ENCODE assay signal across 8 mouse cellular contexts in the genomic region with DNA sequence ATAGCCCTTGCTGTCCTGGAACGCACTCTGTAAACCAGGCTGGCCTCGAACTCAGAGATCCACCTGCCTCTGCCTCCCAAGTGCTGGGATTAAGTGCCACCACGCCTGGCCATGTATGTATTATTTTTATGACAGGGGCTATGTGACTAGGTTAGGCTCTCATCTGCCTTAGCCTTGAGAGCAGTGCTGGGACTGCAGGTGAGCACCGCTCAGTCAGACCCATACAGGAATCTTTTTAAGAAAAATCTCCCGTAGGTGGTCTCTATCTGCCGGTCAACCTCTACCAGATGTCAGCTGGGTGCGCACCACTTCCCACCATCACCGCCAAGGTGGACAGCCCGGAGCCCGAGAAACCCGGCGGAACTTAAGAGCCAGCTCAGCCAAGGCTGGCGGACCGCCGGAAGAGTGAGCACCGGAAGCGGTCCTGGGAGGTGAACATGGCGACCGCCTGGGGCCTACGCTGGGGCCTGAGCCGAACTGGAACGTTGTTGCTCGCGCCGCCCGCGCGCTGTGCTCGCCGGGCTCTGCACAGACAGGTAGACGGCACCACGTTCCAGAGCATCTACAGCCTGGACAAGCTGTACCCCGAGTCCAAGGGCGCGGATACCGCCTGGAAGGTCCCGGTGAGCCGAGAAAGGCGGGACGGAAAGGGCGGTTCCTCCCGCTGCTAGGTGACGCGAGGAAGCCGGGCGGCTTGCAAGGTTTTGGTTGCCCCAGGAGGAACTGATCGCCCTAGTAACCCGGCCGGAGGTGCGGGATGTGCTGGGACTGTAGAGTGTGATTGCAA. TPM values are rescaled to one million over a fixed set of nuclear protein-coding genes. Genes with fewer than 3 reads are reported as not detected.
DNase-seq lines count a peak whose midpoint lies in the region; ATAC-seq and TF ChIP-seq lines count a peak whose summit lies in the region.

A gene (plus strand): TSS at position 415 of the 787 bp plus-strand sequence.

- peak; percentile 95 for ATAC-seq in kidney, embryonic 15.5 days (replicated peaks; ENCODE audit: low FRiP score)

- H3K9ac ChIP-seq in kidney, embryonic 15.5 days, result peak within 1 kb of the TSS; percentile 82

- peak within 1 kb of the TSS; percentile 70 for H3K4me3 ChIP-seq in embryonic fibroblast, embryonic 13.5 days (ENCODE audit: insufficient read depth, low read length)
- peak within 1 kb of the TSS; percentile 79 for H3K4me3 ChIP-seq in heart, embryonic 10.5 days
- H3K4me3 ChIP-seq in kidney, embryonic 15.5 days (replicated peaks), result peak within 1 kb of the TSS; percentile 81

- TF ChIP-seq POLR2A in embryonic fibroblast, embryonic 13.5 days (IDR thresholded peaks at IDR 0.05; ENCODE audit: low read depth, low read length), result peak; percentile 57

- no peaks in the 10 kb centered on the region for H3K9me3 ChIP-seq in heart, embryonic 10.5 days
- no peaks in the 10 kb centered on the region for H3K9me3 ChIP-seq in kidney, embryonic 15.5 days (replicated peaks)

- TF ChIP-seq CTCF in embryonic fibroblast, embryonic 13.5 days (IDR thresholded peaks at IDR 0.05; ENCODE audit: borderline replicate concordance, insufficient read depth, low read length), result no peak

- H3K27ac ChIP-seq in embryonic fibroblast, embryonic 13.5 days (ENCODE audit: insufficient read depth, low read length), result peak within 1 kb of the TSS; percentile 52
- peak within 1 kb of the TSS; percentile 94 for H3K27ac ChIP-seq in heart, embryonic 10.5 days
- peak within 1 kb of the TSS; percentile 87 for H3K27ac ChIP-seq in kidney, embryonic 15.5 days

- DNase-seq in CD4-positive helper T cell, adult 2 months (ENCODE audit: low read depth, low spot score), result peak; percentile 88
- DNase-seq in brain, adult 2 months (ENCODE audit: low read depth, low spot score), result peak; percentile 96
- peak; percentile 94 for DNase-seq in heart, embryonic 10.5 days (ENCODE audit: low spot score)
- DNase-seq in liver, result peak; percentile 83
- DNase-seq in monocyte, adult 2 months (ENCODE audit: low read depth in 1 of 2, low spot score in 2 of 2), result peak; percentile 61 to 76
- peak; percentile 63 to 78 for DNase-seq in spleen, postnatal 14 days (ENCODE audit: low spot score in 2 of 2)

- H3K4me2 ChIP-seq in kidney, embryonic 15.5 days, result peak within 1 kb of the TSS; percentile 77

- no peaks in the 10 kb centered on the region for H3K27me3 ChIP-seq in heart, embryonic 10.5 days (ENCODE audit: insufficient read depth, poor library complexity, severe bottlenecking)
- no peaks in the 10 kb centered on the region for H3K27me3 ChIP-seq in kidney, embryonic 15.5 days

- 4% methylated on average over 50 of the region's 50 CpGs for WGBS in heart, embryonic 10.5 days
- 3% methylated on average over 50 of the region's 50 CpGs for WGBS in kidney, embryonic 15.5 days

- 0 out of 2 replicates have a peak, but pooled peaks cover 2% of the 10 kb centered on the region for H3K4me1 ChIP-seq in embryonic fibroblast, embryonic 13.5 days (ENCODE audit: control insufficient read depth, insufficient read depth, low read length)
- peaks cover 29% of the 10 kb centered on the region for H3K4me1 ChIP-seq in heart, embryonic 10.5 days
- H3K4me1 ChIP-seq in kidney, embryonic 15.5 days, result peaks cover 15% of the 10 kb centered on the region

- peaks cover 29% of the 10 kb centered on the region for H3K36me3 ChIP-seq in heart, embryonic 10.5 days
- peaks cover 27% of the 10 kb centered on the region for H3K36me3 ChIP-seq in kidney, embryonic 15.5 days

RNA-seq across cellular contexts. Expression of the gene that starts here (rescaled TPM):
- polyA plus RNA-seq in embryonic fibroblast, embryonic 13.5 days (2011; ENCODE audit: insufficient read length, low read depth, missing spikeins), result 35.3 and 46.6 TPM in 2 replicates
- 184 and 202 TPM in 2 replicates for polyA plus RNA-seq in heart, embryonic 10.5 days (2016; fragmentation: Nextera tagmentation; extraction: Ambion mirVana)
- 204 and 209 TPM in 2 replicates for polyA plus RNA-seq in kidney, embryonic 15.5 days (2015; fragmentation: Nextera tagmentation; extraction: Ambion mirVana)

Comparison
In these comparisons a context has a peak if more than half of its experiments do, and no peak if none do; other contexts are left out.
1. Peak in every context shown above with its lines: DNase-seq, ATAC-seq, H3K4me3 ChIP-seq and H3K27ac ChIP-seq.